Mouse (Mus musculus): ENCODE results near the gene Rnf130. TPM values are rescaled to one million over a fixed set of nuclear protein-coding genes. Genes with fewer than 3 reads are reported as not detected.
"Not testable (repeated sequence)": the region's sequence is repeated elsewhere in the genome, so short reads cannot be mapped to it uniquely, and the experiment has no call there.

The Rnf130 gene
- polyA plus RNA-seq, 1 experiment: not detected

DNA sequence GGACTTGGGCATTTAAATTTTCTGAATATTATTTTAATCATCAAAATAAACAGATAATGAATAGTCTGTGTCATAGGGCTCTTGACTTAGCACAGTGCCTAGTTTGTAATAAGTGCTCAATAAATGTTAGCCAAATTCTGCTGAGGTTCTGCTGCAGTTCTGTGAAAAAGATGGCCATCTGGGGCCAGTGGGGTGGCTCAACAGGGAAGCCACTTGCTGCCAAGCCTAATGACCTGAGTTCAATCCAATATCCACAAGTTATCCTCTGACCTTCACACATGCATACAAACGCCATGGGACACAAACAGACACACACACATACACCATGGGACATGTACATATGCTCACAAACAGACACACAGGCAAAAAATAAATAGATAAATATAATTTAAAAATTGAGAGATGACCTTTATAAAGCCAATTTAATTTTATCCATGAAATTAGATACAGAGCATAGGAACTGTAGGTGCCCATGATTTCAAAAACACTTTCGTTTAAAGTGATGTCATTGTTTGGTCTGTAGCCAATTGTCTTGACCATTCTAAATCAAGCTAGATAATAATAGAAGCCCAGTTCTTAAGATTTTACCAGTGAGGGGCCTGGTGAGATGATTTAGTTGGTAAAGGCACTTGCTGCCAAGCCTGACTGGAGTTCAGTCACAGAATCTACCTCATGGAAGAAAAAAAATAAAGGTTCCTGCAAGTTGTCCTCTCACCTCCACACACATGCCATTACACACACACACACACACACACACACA, 75.6 kb downstream of the Rnf130 start:
- H3ac ChIP-seq (ENCODE audit: control insufficient read depth, insufficient read length, low read depth): no peak overlapping the region
- H3K79me2 ChIP-seq (ENCODE audit: control insufficient read depth, insufficient read depth): no peaks in the 10 kb centered on the region
- no peak for TF ChIP-seq CTCF (IDR thresholded peaks at IDR 0.05; ENCODE audit: control insufficient read depth, insufficient read depth, insufficient read length)
- TF ChIP-seq USF1 (IDR thresholded peaks at IDR 0.05; ENCODE audit: low read depth): no peak
- no peak for TF ChIP-seq FOSL1 (IDR thresholded peaks at IDR 0.05; ENCODE audit: insufficient read depth, low read length, poor library complexity, severe bottlenecking)
- TF ChIP-seq MAX (IDR thresholded peaks at IDR 0.05): no peak
- no peak for TF ChIP-seq MYOG (IDR thresholded peaks at IDR 0.05; ENCODE audit: control insufficient read depth, extremely low read depth, insufficient read length)
- no peak for TF ChIP-seq MYOD1 (IDR thresholded peaks at IDR 0.05; ENCODE audit: control insufficient read depth, insufficient read length, low read depth)
- no peak for TF ChIP-seq CEBPB (IDR thresholded peaks at IDR 0.05; ENCODE audit: low read depth)
- H3K4me3 ChIP-seq (ENCODE audit: insufficient read depth, poor library complexity, severe bottlenecking): no peak overlapping the region
- peaks cover 48% of the 10 kb centered on the region for H3K27me3 ChIP-seq (ENCODE audit: control insufficient read depth, insufficient read depth, insufficient read length)
- H3K36me3 ChIP-seq (ENCODE audit: control insufficient read depth, insufficient read depth): no peaks in the 10 kb centered on the region
- no peaks in the 10 kb centered on the region for H3K79me3 ChIP-seq (ENCODE audit: low read depth)

DNA sequence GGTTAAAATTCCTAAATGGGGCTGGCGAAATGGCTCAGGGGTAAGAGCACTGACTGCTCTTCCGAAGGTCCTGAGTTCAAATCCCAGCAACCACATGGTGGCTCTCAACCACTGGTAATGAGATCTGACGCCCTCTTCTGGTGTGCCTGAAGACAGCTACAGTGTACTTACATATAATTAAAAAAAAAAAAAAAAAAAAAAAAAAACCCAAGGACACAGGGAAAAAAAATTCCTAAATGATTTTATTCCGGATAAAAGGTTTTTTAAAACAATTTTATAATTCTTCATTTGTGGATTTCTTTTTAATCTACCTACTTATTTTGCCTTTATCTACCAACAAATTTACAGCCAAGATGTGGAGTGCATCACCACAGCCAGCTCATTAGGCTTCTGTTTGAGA, 76.8 kb downstream of the Rnf130 start:
- not testable (repeated sequence) for H3K4me3 ChIP-seq (ENCODE audit: insufficient read depth, poor library complexity, severe bottlenecking); H3K79me2 ChIP-seq (ENCODE audit: control insufficient read depth, insufficient read depth); H3ac ChIP-seq (ENCODE audit: control insufficient read depth, insufficient read length, low read depth); H3K36me3 ChIP-seq (ENCODE audit: control insufficient read depth, insufficient read depth); H3K79me3 ChIP-seq (ENCODE audit: low read depth)
- H3K27me3 ChIP-seq (ENCODE audit: control insufficient read depth, insufficient read depth, insufficient read length): peaks cover 55% of the 10 kb centered on the region

DNA sequence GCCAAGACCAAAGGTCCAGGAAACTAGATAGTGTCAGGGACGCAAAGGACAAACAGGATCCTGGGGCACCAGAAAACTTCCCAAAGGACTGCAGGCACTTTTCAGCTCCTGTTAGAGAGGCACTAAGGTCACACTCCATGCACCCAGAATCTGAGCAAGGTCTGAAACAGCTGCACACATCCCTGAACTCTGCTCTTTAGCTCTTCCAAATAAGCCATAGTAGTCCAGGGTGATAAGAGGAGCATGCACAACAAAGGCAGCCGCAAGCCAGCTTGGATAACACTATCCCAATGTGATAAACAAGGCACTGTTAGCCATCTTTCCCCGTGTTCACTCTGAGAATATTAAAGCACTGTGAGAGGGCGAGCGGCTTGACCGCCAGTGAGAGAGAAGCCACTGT, 78.9 kb downstream of the Rnf130 start:
- H3K79me2 ChIP-seq (ENCODE audit: control insufficient read depth, insufficient read depth): no peaks in the 10 kb centered on the region

DNA sequence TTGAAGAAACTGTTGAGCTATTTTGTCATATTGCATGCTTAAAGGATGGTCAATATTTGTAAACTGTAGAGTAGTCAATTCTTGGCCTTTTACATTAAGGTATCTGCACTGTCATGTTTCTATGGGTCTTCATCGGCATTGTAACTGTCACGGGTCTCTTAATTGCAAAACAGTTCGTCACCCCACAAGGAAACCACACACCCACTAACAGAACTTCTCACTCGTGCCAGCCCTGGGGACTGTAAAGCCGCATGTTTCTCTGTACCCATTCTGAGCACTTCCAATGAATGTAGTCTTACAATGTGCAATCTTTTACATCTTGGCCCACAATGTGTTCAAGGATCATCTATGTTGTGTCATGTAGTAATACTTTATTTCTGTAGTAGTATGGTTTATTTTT, 80.1 kb downstream of the Rnf130 start:
- H3K36me3 ChIP-seq (ENCODE audit: control insufficient read depth, insufficient read depth): no peaks in the 10 kb centered on the region
- H3ac ChIP-seq (ENCODE audit: control insufficient read depth, insufficient read length, low read depth): no peak overlapping the region
- no peak overlapping the region for H3K4me3 ChIP-seq (ENCODE audit: insufficient read depth, poor library complexity, severe bottlenecking)
- TF ChIP-seq USF1 (IDR thresholded peaks at IDR 0.05; ENCODE audit: low read depth) (no peak), CTCF (IDR thresholded peaks at IDR 0.05; ENCODE audit: control insufficient read depth, insufficient read depth, insufficient read length) (no peak), FOSL1 (IDR thresholded peaks at IDR 0.05; ENCODE audit: insufficient read depth, low read length, poor library complexity, severe bottlenecking) (no peak), CEBPB (IDR thresholded peaks at IDR 0.05; ENCODE audit: low read depth) (no peak), MYOG (IDR thresholded peaks at IDR 0.05; ENCODE audit: control insufficient read depth, extremely low read depth, insufficient read length) (no peak), MYOD1 (IDR thresholded peaks at IDR 0.05; ENCODE audit: control insufficient read depth, insufficient read length, low read depth) (no peak), MAX (IDR thresholded peaks at IDR 0.05) (no peak)
- peaks cover 58% of the 10 kb centered on the region for H3K27me3 ChIP-seq (ENCODE audit: control insufficient read depth, insufficient read depth, insufficient read length)
- no peaks in the 10 kb centered on the region for H3K79me2 ChIP-seq (ENCODE audit: control insufficient read depth, insufficient read depth)
- no peaks in the 10 kb centered on the region for H3K79me3 ChIP-seq (ENCODE audit: low read depth)

More for the DNA sequence above, 78.9 kb downstream of the Rnf130 start:
- Histone ChIP-seq H3K79me3 (ENCODE audit: low read depth) (no peaks in the 10 kb centered on the region), H3K4me3 (ENCODE audit: insufficient read depth, poor library complexity, severe bottlenecking) (no peak overlapping the region), H3K27me3 (ENCODE audit: control insufficient read depth, insufficient read depth, insufficient read length) (peaks cover 61% of the 10 kb centered on the region), H3K36me3 (ENCODE audit: control insufficient read depth, insufficient read depth) (no peaks in the 10 kb centered on the region), H3ac (ENCODE audit: control insufficient read depth, insufficient read length, low read depth) (no peak overlapping the region)
- TF ChIP-seq MYOG (IDR thresholded peaks at IDR 0.05; ENCODE audit: control insufficient read depth, extremely low read depth, insufficient read length): no peak
- no peak for TF ChIP-seq CEBPB (IDR thresholded peaks at IDR 0.05; ENCODE audit: low read depth)
- TF ChIP-seq FOSL1 (IDR thresholded peaks at IDR 0.05; ENCODE audit: insufficient read depth, low read length, poor library complexity, severe bottlenecking): no peak
- TF ChIP-seq MYOD1 (IDR thresholded peaks at IDR 0.05; ENCODE audit: control insufficient read depth, insufficient read length, low read depth): no peak
- TF ChIP-seq CTCF (IDR thresholded peaks at IDR 0.05; ENCODE audit: control insufficient read depth, insufficient read depth, insufficient read length): no peak
- no peak for TF ChIP-seq MAX (IDR thresholded peaks at IDR 0.05)
- no peak for TF ChIP-seq USF1 (IDR thresholded peaks at IDR 0.05; ENCODE audit: low read depth)

DNA sequence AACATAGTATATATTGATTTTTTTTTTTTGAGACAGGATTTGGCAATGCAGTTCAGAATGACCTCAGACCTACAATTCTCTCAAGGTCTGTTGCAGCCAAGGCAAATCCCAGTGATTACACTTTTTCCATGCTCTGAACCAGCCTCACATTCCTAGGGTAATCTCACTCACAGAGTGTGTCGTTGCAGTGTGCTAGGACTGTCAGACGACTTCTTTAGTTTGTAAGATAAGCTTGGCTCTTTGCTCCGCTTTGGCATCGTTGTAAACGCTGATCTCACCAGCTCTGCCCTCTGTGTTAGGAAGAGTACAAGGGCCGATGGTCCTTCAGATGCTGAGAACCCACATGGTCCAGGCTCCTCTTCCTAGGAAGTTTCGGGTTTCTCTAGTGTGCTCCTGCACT, 80.9 kb downstream of the Rnf130 start:
- TF ChIP-seq CTCF (IDR thresholded peaks at IDR 0.05; ENCODE audit: control insufficient read depth, insufficient read depth, insufficient read length) (no peak), CEBPB (IDR thresholded peaks at IDR 0.05; ENCODE audit: low read depth) (no peak), MAX (IDR thresholded peaks at IDR 0.05) (no peak), MYOD1 (IDR thresholded peaks at IDR 0.05; ENCODE audit: control insufficient read depth, insufficient read length, low read depth) (no peak), FOSL1 (IDR thresholded peaks at IDR 0.05; ENCODE audit: insufficient read depth, low read length, poor library complexity, severe bottlenecking) (no peak), MYOG (IDR thresholded peaks at IDR 0.05; ENCODE audit: control insufficient read depth, extremely low read depth, insufficient read length) (no peak), USF1 (IDR thresholded peaks at IDR 0.05; ENCODE audit: low read depth) (no peak)

DNA sequence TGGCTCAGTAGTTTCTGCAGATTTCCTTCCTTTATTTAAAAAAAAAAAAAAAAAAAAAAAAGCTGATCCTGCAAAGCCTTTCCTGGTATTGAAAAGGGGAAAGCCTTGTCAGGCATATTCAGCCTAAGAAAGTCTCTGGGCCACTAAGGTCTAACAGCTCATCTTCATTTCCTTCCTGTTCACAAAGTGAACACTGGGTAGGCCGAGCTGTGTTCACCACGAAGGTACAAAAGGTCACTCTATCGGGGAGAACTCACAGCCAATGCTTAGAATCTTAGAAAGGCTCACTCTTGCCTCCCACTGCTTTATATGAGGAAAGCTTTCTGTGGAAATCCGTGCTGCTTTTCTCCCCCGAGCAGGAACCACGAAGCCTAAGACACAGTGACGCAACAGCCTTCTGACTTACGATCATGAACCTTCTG, 83.7 kb downstream of the Rnf130 start:
- Histone ChIP-seq H3K79me2 (ENCODE audit: control insufficient read depth, insufficient read depth) (no peaks in the 10 kb centered on the region), H3K27me3 (ENCODE audit: control insufficient read depth, insufficient read depth, insufficient read length) (peaks cover 51% of the 10 kb centered on the region), H3K36me3 (ENCODE audit: control insufficient read depth, insufficient read depth) (no peaks in the 10 kb centered on the region), H3K4me3 (ENCODE audit: insufficient read depth, poor library complexity, severe bottlenecking) (no peak overlapping the region), H3K79me3 (ENCODE audit: low read depth) (no peaks in the 10 kb centered on the region), H3ac (ENCODE audit: control insufficient read depth, insufficient read length, low read depth) (no peak overlapping the region)
- TF ChIP-seq FOSL1 (IDR thresholded peaks at IDR 0.05; ENCODE audit: insufficient read depth, low read length, poor library complexity, severe bottlenecking): no peak
- no peak for TF ChIP-seq CEBPB (IDR thresholded peaks at IDR 0.05; ENCODE audit: low read depth)
- no peak for TF ChIP-seq MYOG (IDR thresholded peaks at IDR 0.05; ENCODE audit: control insufficient read depth, extremely low read depth, insufficient read length)
- no peak for TF ChIP-seq USF1 (IDR thresholded peaks at IDR 0.05; ENCODE audit: low read depth)
- no peak for TF ChIP-seq MYOD1 (IDR thresholded peaks at IDR 0.05; ENCODE audit: control insufficient read depth, insufficient read length, low read depth)
- no peak for TF ChIP-seq CTCF (IDR thresholded peaks at IDR 0.05; ENCODE audit: control insufficient read depth, insufficient read depth, insufficient read length)
- no peak for TF ChIP-seq MAX (IDR thresholded peaks at IDR 0.05)

More for the DNA sequence above, 80.9 kb downstream of the Rnf130 start:
- no peaks in the 10 kb centered on the region for H3K79me3 ChIP-seq (ENCODE audit: low read depth)
- no peak overlapping the region for H3K4me3 ChIP-seq (ENCODE audit: insufficient read depth, poor library complexity, severe bottlenecking)
- H3K79me2 ChIP-seq (ENCODE audit: control insufficient read depth, insufficient read depth): no peaks in the 10 kb centered on the region
- peaks cover 59% of the 10 kb centered on the region for H3K27me3 ChIP-seq (ENCODE audit: control insufficient read depth, insufficient read depth, insufficient read length)
- no peaks in the 10 kb centered on the region for H3K36me3 ChIP-seq (ENCODE audit: control insufficient read depth, insufficient read depth)
- H3ac ChIP-seq (ENCODE audit: control insufficient read depth, insufficient read length, low read depth): no peak overlapping the region
